Mouse (Mus musculus) E14TG2a.4 (cell line): ENCODE data around the gene Prr13.

Source experiments
- H3K27me3 ChIP-seq: 2 replicates; pipeline ENCODE4 v1.6.1; 2014; ENCODE audit warnings: low read length, control low read depth; ENCODE audit not compliant: insufficient read depth
- H3K36me3 ChIP-seq: 2 replicates; pipeline ENCODE4 v1.6.1; 2014; ENCODE audit warnings: low read length, control low read depth; ENCODE audit not compliant: insufficient read depth
- H3K4me1 ChIP-seq: replicated peaks from 2 replicates; pipeline ENCODE4 v1.6.1; 2014; ENCODE audit warnings: low read depth, low read length, control low read depth
- H3K4me3 ChIP-seq: replicated peaks from 2 replicates; pipeline ENCODE4 v1.5.1; 2014; ENCODE audit warnings: mild to moderate bottlenecking, low read length
- H3K9me3 ChIP-seq: 2 replicates; pipeline ENCODE4 v1.6.1; 2014; ENCODE audit warnings: low read length, control low read depth
- CTCF ChIP-seq: conservative IDR thresholded peaks from 2 replicates; pipeline ENCODE4 v1.5.1; 2014; ENCODE audit warnings: low read length
- NANOG ChIP-seq: IDR thresholded peaks from 2 replicates; pipeline ENCODE4 v1.6.1; 2014; ENCODE audit warnings: borderline replicate concordance, low read length, mixed read lengths
- POU5F1 ChIP-seq: IDR thresholded peaks from 2 replicates; pipeline ENCODE4 v1.6.1; 2014; ENCODE audit warnings: low read length, borderline replicate concordance

Gene Prr13

GRCm38 (mm10) chr15:102487664-102488063 lies 28.8 kb downstream of the Prr13 start:
- TF ChIP-seq CTCF: no peak
- no peak for TF ChIP-seq POU5F1
- TF ChIP-seq NANOG: no peak
- H3K4me1 ChIP-seq: peaks cover 36% of the 10 kb centered on the region
- H3K36me3 ChIP-seq: peaks cover 98% of the 10 kb centered on the region
- no peaks in the 10 kb centered on the region for H3K27me3 ChIP-seq
- no peak overlapping the region for H3K4me3 ChIP-seq
- no peaks in the 10 kb centered on the region for H3K9me3 ChIP-seq

GRCm38 (mm10) chr15:102498322-102498721 lies 39.5 kb downstream of the Prr13 start:
- no peaks in the 10 kb centered on the region for H3K27me3 ChIP-seq

DNA sequence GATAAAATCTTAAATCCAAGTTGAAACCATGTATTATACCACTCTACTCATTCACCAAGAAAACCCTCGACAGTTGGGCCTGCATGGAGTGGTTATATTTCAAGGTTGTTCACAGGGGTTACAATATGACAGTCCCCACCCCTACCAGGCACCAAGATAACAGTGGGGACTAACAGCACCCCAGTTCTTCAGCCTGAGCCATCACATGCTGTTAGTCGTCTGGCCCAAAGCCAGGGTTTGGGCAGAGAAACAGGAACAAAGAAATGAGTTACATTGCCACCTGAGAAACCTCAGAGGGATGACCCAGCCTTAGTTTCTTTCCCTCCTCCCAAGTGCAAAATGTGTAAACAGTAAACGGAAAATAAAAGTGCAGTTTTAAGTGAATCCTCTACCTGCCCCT lies 40.5 kb downstream of the Prr13 start:
- peaks cover 100% of the 10 kb centered on the region for H3K36me3 ChIP-seq
- no peaks in the 10 kb centered on the region for H3K9me3 ChIP-seq
- TF ChIP-seq POU5F1: no peak
- TF ChIP-seq NANOG: no peak
- no peak for TF ChIP-seq CTCF
- no peak overlapping the region for H3K4me3 ChIP-seq
- peaks cover 57% of the 10 kb centered on the region for H3K4me1 ChIP-seq
- no peaks in the 10 kb centered on the region for H3K27me3 ChIP-seq

More at GRCm38 (mm10) chr15:102498322-102498721, 39.5 kb downstream of the Prr13 start:
- H3K4me1 ChIP-seq: peaks cover 56% of the 10 kb centered on the region
- no peak overlapping the region for H3K4me3 ChIP-seq
- no peaks in the 10 kb centered on the region for H3K9me3 ChIP-seq
- peaks cover 100% of the 10 kb centered on the region for H3K36me3 ChIP-seq
- no peak for TF ChIP-seq CTCF
- TF ChIP-seq POU5F1: no peak
- TF ChIP-seq NANOG: no peak

- Histone ChIP-seq H3K9me3 (no peaks in the 10 kb centered on the region), H3K27me3 (no peaks in the 10 kb centered on the region), H3K4me1 (peaks cover 57% of the 10 kb centered on the region), H3K36me3 (peaks cover 100% of the 10 kb centered on the region), H3K4me3 (no peak overlapping the region)
- TF ChIP-seq CTCF: no peak
- TF ChIP-seq NANOG: no peak
- no peak for TF ChIP-seq POU5F1
Measured at GRCm38 (mm10) chr15:102499851-102500250, 41.0 kb downstream of the Prr13 start.

DNA sequence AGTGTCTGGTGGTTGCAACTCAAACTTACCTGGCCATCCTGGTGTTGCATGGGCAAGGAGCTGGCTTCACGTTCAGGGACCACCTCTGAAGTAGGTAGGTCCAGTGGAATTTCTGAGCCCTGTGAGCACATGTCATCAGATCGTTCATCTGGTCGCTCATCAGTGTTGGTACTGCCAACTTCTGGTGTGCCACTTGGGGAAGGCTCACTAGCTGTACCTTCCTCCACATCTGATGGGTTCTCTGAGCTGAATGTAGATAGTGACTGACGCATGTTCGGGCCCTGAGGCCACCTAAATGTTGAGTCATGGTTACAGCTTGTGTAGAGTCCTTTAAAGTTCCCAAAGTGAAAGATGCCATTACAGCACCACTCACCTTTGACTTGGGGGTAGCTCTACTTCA lies 41.7 kb downstream of the Prr13 start:
- H3K4me1 ChIP-seq: peaks cover 63% of the 10 kb centered on the region
- H3K27me3 ChIP-seq: no peaks in the 10 kb centered on the region
- no peak for TF ChIP-seq CTCF
- no peak for TF ChIP-seq NANOG
- no peak for TF ChIP-seq POU5F1
- no peaks in the 10 kb centered on the region for H3K9me3 ChIP-seq
- H3K4me3 ChIP-seq: no peak overlapping the region
- H3K36me3 ChIP-seq: peaks cover 100% of the 10 kb centered on the region

- H3K36me3 ChIP-seq: peaks cover 100% of the 10 kb centered on the region
- no peaks in the 10 kb centered on the region for H3K9me3 ChIP-seq
- H3K4me3 ChIP-seq: no peak overlapping the region
- peaks cover 70% of the 10 kb centered on the region for H3K4me1 ChIP-seq
- TF ChIP-seq NANOG: no peak
- TF ChIP-seq CTCF: no peak
- TF ChIP-seq POU5F1: no peak
- H3K27me3 ChIP-seq: no peaks in the 10 kb centered on the region
Measured at GRCm38 (mm10) chr15:102501084-102501814, 42.4 kb downstream of the Prr13 start.

- Histone ChIP-seq H3K4me3 (no peak overlapping the region), H3K27me3 (no peaks in the 10 kb centered on the region), H3K9me3 (no peaks in the 10 kb centered on the region), H3K36me3 (peaks cover 98% of the 10 kb centered on the region), H3K4me1 (peaks cover 77% of the 10 kb centered on the region)
- no peak for TF ChIP-seq NANOG
- TF ChIP-seq POU5F1: no peak
- no peak for TF ChIP-seq CTCF
Measured at GRCm38 (mm10) chr15:102502254-102502840, 43.5 kb downstream of the Prr13 start.

GRCm38 (mm10) chr15:102503447-102503846 lies 44.6 kb downstream of the Prr13 start, which contains the start of gene Gm10337:
Gm10337 (plus strand) TSS chr15:102503722.
- peaks cover 97% of the 10 kb centered on the region for H3K36me3 ChIP-seq
- no peak within 1 kb of the TSS for H3K4me3 ChIP-seq
- TF ChIP-seq NANOG (no peak), CTCF (no peak), POU5F1 (no peak)
- no peaks in the 10 kb centered on the region for H3K9me3 ChIP-seq
- H3K27me3 ChIP-seq: no peaks in the 10 kb centered on the region
- H3K4me1 ChIP-seq: peaks cover 81% of the 10 kb centered on the region
